Mouse (Mus musculus) cerebellum, adult 11 months (tissue): ENCODE measurements around the gene Add3.
A peak's percentile ranks its signal among the peaks of the same experiment; 100 is the strongest.

Experiments used
- DNase-seq: peaks from one replicate; pipeline ENCODE4 v3.0.0; 2022

The Add3 gene

DNA sequence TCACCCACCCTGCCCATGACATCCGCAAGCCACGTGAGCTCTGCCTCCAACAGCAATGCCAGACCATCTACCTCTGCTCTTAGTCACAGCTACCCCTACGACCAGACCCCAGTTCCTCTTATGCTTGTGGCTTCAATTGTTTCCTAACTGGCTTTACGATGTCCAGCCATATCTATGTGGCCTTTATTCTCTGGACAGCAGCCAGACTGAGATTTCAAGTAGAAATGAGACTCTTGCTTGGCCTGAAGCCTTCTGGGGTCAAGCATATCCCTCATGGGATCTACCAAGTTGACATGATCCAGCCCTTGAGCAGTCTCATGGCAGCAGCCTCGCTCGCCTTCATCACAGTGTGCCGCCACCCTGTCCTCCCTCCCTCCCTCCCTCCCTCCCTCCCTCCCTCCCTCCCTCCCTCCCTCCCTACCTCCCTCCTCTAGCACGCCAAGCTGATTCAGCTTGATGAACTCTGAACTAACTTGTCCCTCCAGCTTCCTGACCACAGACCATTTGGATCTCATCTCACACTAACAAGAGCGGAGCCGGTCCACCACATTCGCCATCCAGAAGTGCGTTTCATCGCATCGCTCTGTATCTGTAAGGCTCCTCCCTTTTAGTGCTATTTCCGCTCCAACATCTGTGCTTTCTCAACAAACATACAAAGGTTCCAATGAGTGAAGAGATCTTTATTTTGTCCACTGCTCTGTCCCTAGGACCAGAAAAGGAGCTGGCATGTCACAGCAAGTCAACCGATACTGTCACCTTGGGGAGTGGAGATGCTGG, 9.7 kb upstream of the Add3 start:
- no peak for DNase-seq

DNA sequence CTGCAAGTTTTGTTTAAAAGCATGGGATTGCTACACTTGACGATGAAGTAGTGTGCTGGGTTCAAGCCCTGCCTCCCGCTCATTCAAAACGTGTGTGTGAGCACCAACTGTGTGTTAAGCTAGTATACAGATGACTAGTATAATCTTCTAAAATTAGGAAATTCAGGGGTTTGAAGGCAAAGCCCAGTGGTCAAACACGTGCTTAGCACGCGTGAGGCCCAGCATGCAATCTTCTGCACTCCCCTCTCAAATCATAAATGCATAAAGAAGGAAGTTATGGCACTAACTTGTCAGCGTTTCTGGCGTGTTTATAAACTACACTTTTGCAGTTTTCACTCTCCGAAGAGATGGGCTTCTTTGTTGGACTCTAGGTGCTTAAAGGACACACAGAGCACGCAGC, 7.8 kb upstream of the Add3 start:
- DNase-seq = no peak

DNA sequence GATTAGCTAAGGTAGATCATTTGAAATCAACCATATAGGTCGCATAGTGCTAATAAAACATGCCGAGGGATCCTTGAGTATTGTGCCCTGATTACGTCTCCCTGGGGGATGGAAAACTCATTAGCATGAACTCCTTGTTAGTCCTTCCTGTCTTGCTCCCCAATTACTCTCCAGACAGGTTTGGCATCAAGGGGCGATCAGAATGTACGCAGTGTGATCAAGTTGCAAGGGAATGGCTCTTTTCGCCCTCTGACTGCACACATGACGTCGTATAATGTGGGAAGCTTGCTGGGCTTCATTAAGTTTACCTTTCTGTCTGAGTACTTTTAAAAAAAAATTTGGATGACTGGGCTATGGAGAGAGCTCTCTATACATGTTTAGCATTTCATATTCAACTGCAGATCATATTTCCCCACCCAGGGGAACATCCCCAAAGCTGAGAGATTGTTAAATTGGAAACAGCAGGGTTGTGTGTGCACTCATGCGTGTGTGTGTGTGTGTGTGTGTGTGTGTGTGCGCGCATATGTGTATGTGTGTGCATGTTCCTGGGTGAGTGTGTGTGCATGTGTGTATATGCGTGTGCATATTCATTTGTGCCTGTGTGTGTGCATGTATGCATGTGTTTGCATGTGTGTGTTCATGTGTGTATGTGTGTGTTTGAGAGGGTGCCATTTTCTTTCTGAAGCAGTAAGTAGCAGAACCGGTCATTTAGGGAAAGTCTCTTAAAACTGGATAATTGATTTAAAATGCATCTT, 3.7 kb upstream of the Add3 start:
- no peak for DNase-seq

DNA sequence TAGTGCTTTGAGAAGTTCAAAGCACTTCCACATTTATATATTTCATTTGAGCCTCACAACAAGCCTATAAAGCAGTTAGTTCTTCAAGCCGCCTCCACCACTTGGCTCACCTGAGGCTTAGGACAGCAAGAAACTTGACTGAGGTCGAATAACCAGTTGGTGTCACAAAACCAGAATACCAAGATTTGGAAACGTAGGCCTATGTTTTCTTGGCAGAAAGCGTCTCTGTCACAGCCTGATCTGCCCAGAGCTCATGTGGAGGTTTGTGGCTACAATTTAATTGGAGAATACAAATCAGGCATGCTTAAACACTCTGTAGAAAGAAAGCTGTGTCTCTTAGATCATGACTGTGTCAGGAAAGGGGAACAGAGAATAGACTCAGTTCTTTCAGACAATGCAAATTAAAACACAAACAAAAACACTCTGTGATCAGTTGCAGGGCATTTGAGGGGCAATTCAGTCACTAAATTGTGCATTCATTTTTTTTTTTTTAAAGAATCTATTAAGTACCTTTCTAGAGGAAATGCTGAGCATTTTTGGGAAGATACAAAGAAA, 3.0 kb upstream of the Add3 start:
- DNase-seq = no peak

DNA sequence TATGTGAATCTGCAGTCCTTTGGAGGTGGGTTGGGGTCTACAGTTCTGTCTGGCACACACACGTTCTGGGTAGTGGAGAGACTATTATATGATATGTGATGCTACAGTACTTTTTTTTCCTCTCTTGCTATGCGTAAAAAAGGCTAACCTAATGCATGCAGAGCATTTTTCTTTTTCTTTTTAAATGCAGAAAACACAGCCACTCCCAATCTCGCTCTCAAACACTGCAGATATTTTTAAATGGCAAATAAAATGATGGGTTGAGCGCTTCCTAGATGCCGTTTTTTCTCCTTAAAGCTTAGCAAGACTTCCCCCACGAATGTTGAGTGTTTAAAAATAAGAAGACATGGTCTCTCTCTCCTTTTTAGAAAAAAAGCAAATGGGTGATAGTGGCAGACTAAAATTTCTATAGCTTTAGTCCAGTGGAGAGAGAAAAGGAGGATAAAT, 584 bp downstream of the Add3 start:
- DNase-seq = no peak

DNA sequence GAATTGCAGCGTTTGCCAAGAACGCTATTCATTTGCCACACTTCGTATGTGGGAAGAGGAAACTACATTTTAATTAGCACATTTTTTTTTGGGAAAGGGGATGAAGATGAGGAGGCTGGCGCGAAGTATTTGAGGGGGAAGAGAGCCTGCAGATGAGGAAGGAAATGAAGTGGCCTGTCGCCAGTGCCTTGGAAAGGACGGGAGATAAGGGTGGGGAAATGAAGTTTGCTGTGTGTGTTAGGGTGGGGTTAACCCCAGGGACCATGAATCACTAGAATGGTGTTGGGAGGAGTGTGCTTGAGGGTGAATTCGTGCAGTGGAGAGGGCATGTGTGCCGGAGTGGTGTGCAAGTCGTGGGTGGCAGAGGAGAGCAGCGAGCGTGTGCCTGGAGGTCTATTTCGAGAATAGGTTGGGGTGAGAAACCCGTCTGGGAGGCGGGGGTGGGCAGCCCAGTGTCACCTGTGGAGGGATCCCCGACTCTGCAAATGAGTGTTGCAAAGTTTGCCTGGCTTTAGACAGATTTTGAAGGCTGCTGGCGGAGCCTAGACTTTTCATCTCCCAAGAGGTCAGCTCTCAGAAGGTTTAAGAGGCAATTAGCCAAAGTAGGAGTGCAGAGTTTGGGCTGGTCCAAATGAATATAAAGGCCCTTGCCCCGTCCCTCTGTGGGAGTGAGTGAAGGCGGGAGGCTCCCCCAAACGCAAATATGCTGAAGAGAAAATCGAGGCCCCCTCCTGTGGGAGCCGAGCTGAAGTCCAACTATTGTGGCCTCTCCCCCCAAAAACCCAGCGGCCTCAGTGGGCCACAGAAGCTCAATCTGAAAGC, 1.2 kb downstream of the Add3 start:
- DNase-seq = peak; percentile 62

DNA sequence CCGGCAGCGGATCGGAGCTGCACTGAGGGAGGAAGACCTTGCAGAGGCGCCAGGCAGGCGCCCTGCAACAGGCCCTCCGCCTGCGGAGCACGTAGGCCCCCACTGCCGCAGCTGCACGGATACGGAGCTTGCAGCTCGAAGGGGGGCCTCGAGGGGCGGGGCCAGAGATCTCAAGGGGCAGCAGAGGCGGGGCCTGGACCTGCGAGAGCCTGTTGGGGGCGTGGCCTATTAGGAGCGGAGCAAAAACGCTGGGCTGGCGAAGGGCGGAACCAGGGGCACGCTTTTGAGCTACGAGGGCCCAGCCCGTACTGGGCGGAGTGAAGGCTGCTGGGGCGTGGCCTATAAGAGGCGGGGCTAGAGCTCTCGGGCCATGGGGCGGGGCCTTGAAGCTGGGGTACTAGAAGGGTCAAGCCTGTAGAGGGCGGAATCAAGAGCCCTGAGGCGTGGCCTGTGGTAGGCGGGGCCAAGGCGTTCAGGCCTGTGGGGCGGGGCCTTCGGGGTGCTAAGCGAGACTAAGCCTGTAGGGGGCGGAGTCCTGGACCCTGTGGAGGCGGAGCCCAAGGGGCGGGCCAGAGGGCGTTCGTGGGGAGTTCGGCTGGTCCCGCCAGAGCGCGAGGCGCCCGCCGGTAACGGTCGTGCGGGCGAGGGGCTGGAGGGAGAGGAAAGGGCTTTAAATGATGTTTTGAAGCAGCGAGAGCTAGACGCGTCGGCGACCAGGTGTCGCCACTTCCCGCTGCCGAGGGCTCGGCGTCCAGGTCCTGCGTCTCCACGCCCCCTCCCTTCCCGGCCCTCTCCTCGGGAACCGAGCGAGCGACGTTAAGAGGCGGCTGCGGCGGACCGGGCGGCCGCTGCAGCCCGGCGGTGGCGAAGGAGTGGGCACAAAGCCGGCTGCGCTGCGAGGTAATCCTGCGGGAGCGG, 2.2 kb downstream of the Add3 start:
- DNase-seq = peak; percentile 100

DNA sequence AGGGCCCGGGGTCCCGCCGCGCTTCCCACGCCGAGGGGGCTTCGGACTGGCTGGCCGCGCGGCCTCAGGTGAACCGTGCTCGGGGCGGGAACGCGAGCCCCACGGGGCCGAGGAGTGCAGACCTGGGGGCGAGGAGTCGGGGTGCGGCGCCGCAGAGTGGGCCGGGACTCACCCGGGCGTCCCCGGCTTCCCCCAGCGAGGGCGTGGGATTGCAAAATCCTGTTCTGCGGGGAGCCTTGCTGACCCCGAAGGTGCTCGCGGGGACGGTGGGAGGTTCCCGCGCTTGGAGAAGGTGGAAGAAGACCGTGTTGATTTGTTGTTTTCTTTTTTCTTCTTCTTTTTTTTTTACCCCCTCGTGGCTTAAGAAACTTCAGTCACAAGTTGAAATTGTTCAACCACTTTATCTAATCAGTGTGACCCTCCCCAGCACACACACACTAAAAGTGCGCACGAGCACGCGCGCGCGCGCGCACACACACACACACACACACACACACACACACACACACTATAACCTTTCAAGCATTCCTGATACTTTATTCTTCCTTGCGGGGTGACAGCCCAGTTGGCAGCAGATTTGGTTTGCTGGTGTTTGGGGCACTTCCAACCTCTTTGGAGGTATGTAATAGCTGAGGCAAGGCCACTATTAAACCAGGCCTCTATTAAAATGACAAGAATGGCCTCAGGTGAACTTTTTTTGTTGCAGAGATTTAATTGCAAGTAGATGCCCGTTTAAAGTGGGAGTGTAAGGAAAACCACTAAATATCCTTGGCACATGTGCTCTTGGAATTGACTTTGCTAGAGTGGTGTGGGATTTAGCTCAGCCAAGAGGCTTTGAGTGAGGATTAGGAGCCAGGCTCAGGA, 3.1 kb downstream of the Add3 start:
- DNase-seq = peak; percentile 51

DNA sequence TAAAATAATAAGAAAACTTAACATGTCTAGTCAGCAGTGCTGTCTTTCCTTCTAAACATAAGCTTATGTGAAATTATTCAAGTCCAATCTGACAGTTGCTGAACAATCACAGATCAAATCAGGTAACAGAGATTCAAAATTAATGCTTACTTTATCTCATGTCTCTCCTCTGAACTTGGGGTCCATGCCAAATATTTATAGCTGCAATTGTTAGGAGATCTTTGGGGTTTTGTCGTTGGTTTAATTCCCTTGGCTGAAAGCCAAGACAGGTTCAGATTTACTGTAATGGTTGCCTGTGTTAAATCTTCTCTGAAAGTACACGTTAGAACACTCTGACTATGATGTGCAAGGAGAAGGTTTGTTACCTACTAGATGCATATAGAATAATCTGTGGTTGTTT, 4.8 kb downstream of the Add3 start:
- no peak for DNase-seq

DNA sequence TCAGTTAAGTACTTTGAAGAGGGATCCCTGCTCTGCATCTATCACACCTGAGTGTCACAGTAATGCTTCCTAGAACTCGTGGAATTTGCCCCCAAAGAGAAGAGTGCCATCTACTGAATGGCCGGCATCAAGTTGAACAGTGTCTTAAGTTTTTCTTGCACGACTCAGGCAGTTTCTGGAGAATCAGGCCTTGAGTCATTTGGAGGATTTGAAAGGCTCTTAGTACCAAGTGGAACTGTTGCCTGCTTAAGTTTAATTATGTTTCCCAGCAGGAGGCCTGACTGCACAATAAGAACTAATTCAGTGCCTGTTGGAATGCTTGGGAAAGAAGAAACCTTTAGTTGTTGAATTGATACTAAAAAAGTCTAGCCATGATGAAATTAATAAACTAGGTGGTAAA, 9.1 kb downstream of the Add3 start:
- no peak for DNase-seq

DNA sequence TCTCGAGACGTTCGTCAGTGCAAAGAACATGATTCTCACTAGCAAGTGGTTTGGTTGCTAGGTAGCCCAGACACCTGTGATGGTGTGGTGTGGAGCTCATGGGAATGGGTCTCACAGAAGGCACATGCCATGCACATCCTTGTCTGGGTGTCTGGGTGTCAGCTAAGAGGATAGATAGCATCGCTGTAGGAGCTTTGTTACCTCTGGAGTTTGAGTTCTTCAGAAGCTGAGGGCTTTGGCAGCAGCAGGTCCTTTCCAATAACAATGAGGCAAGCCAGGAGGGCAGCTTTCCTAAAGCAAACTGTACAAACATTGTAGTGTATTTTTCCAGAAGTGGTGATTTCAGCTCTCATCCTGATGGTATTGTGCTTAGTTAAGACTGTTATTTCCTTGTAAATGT, 12.2 kb downstream of the Add3 start:
- no peak for DNase-seq

DNA sequence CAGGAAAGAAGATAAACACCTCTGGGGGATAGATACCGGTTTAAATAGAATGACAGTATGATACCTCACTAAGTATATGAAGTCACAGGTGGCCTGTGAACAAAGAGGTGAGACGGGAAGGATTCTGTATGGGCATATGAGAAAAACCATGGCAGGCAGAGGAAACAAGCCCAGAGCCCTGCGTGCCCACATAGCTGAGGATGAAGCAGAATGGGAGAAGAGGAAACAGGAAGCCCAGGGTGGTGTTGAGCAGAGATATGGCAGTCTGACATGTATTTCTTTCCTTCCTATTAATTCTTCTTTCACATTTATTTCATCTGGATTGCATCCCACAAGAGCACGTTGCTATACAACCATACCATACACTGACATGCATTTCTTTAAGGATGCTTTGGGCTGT, 12.9 kb downstream of the Add3 start:
- DNase-seq = no peak

DNA sequence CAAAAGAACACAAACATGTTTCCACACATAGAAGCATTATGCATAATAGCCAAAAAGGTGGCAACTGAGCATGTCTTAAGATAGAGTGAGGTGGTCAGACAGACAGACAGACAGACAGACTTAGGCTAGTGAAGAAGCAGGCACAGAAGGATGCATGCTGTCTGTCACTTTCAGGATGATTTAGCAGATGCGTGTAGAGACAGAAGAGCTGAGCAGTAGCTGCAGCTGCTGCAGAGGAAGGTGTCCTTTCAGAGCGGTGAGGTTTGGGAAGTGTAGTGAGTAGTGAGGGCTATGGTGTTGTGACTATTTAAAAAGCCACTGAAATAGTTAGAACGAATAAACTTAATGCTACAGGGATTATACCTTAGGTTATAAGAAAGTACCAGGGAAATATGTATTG, 13.9 kb downstream of the Add3 start:
- DNase-seq = no peak

DNA sequence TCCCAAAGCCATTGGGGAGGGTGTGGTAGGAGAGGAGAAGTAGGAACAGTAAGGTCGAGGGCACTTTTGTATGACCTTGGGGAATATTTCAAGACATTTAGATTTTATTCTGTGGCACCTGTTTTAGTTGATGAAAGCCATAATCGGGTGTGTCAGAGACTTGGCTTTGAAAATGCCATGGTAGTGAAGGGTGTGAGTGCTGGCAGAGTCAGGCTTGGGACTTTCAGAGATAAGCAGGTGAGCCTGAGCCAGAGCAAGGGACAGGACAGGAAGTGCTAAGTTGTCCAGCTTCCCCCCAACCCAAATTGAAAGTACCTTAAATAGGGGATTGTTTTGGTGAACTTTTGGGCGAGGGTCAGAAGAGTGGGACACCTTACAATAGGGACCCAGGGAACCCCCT, 16.1 kb downstream of the Add3 start:
- no peak for DNase-seq

DNA sequence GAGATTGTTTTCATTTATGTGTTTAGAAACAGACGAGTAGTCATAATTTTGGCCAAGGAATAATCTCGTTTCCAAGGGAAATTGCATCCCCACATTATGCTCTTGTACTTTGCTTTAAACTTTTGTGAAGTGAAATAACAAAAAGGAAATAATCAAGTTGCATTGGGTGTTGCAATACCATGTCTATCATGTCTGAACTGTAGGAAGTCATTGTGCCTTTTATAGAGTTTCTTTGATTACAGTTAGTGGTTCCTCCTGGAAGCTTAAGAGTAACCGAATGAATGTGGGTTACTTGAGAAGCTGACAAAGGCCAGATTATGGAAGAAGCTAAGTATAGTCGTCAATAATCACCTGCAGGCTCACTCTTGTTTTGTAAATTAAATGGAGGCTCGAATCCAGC, 16.9 kb downstream of the Add3 start:
- DNase-seq = no peak

DNA sequence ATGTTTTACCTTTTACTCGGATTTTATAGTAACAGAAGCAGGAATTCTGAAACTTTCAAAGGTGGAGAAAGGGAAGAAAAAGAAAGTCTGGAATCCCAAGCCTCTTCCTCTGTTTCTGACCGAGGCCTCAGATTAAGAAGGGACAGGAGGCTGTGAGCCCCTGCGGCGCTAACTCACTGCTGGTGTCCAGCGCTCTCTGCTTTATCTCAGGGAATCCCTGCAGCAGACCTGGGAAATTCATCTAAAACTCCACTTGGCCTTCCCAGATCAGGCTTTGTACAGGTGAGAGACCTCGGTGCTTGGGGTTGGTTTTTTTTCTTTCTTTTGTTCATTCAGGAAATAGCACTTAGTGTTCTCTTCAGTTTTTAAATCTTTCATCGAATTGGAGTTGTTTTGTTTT, 19.1 kb downstream of the Add3 start:
- no peak for DNase-seq

DNA sequence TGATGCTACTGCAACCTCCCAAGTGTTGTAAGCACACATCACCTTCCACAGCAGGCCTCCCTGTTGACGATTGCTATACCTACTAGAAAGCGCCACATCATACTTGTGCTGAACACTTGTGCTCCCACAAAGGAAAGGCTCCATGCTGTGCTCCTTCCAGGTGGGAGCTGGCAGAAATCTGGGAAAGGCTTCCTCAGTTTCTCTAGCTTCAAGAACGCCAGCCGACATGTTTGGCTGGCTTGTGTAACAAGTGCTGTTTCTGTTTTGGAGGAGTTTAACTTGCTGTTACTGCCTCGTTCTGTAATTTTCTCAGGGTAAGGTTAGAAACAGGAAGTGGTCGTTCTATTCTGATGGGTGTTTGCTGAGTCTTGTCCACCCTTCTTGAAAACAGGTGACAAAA, 22.7 kb downstream of the Add3 start:
- DNase-seq = no peak

DNA sequence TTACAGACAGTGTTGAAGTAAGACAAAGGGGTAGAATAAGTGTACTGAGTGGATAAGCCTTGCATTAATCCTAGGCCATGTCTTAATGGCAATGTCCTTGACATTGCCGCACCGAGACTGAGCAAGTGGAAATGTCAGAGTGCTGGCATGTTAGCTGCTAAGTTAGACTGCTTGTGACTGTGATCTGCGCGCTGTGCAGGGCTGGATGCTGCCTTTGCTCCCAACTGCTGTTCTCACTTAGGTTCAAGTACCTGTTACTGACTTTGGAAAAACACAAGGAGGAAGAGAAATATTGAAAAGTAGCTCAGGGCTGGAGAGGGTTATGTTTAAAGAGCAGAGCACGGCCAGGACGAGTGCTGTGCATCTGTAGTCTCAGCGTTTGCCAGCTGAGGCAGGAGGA, 24.4 kb downstream of the Add3 start:
- DNase-seq = no peak

DNA sequence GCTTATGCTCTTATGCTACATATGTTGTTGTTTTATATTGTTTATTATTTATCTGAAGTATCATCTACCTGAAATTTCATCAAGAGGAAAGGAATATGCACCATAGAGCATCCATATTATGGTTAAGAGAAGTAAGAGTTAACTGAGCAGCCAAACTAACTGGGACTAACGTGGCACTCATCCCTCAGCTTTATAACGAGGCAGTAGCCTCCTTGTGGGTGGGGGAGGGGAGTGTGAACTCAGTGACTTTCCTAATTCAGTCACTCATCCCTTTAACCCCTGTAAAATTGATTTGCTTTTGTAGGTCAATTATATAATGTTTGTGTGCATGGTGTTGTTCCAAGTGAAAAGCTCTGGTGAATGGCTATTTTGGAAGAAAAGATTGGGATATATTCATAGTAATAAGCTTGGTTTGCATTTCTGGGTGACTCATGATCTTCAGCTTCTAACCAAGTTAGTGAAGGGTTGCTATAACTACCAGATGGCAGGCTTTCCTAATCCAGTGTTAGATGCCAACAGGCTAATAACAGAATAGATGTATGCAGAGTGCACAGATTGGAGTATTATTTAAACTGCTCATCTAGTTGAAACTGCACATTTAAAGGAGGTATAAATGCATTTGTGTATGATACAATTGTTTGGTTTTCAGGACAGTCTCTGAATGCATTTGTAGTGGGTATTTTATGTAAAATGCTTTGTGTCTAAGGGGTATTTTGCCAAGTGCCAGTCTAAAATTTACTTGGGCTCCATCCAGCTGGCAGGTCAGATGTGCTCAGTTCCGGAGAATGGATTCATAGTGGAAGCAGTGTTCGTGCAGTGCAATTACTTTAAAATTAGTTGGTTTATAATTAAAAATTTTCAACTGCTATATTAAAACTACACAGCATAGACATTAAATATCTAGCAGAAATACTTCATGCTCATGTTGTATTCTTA, 25.3 kb downstream of the Add3 start:
- DNase-seq = peak; percentile 50

DNA sequence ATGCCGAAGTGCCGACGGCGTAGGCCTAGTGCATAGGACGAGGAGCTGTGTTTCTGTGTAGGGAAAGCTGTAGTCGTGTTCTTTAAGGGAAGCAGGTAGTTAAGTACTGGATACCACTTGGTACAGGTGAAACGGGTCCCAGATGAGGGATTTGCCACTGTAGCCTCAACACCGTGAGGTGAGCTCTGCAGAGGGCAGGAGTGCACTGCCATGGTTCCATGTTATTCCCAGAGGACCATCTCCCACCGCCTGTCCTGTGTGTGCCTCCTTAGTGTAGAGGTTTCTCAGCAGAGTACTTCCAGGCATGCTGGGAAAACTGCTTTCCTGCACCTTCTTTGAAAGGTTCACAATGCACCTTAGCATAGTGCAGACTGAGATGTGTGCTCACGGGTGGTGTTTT, 26.1 kb downstream of the Add3 start:
- DNase-seq = no peak
